Mouse (Mus musculus): ENCODE results near the gene Nme3. TPM values are rescaled to one million over a fixed set of nuclear protein-coding genes. Genes with fewer than 3 reads are reported as not detected.

Gene Nme3
- polyA plus RNA-seq, 1 experiment: 76.7 TPM

DNA sequence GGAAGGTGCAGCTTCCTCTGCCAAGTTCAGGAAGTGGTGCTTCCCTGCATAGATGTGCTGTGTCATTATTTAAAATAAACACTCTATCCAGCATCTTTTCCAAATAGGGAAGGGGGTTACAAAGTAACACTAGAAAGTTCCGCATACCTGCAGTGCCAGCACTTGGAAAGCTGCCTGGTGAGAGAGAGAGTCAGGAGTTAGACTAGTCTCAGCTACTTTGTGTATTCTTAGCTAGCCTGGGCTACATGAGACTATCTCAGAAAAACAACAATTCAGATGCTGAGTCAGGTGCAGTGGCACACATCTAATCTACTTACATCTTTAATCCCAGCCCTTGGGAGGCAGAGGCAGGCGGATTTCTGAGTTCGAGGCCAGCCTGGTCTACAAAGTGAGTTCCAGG lies 34.5 kb upstream of the Nme3 start:
- no peak for DNase-seq
- H3K4me1 ChIP-seq (replicated peaks; ENCODE audit: control insufficient read depth, insufficient read depth, low read length): no peaks in the 10 kb centered on the region
- 97% methylated on average over 3 of the region's 3 CpGs for WGBS
- no peak overlapping the region for H3K4me3 ChIP-seq (ENCODE audit: control insufficient read depth, insufficient read depth, low read length)
- H3K36me3 ChIP-seq (ENCODE audit: control insufficient read depth, insufficient read depth, low read length): peaks cover 6% of the 10 kb centered on the region
- TF ChIP-seq POLR2A (IDR thresholded peaks at IDR 0.05; ENCODE audit: control insufficient read depth, extremely low read depth, insufficient read depth, low read length, poor library complexity): no peak
- no peak for TF ChIP-seq CTCF (IDR thresholded peaks at IDR 0.05; ENCODE audit: borderline replicate concordance, control insufficient read depth, extremely low read depth, insufficient read depth, low read length, poor library complexity)
- H3K27ac ChIP-seq (ENCODE audit: control insufficient read depth, insufficient read depth, low read length): no peak overlapping the region
- H3K27me3 ChIP-seq (ENCODE audit: control insufficient read depth, insufficient read depth, low read length): no peaks in the 10 kb centered on the region

DNA sequence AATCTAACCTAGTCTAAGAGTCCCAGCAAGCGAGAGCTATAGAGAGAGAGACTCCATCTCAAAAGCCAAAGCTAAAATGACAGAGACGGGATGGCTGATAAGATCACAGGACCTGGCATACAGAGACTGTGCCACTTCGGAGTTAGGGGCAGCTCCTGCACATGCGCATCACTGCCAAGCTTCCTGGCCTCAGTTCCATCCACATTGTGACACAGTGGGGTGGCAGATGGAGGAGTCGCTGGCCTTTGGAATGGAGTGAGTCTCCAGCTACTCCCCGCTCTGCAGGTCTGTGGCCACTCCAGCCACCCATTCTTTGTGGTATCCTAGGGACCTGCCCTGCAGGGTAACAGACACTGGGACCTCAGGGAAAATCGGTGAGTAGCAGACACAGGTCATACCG lies 30.5 kb upstream of the Nme3 start, which contains the start of gene Igfals:
Gene Igfals, plus strand, starts transcription at position 222 of the 400 bp plus-strand sequence.
- 95% methylated on average over 8 of the region's 8 CpGs for WGBS
- no peaks in the 10 kb centered on the region for H3K27me3 ChIP-seq (ENCODE audit: control insufficient read depth, insufficient read depth, low read length)

DNA sequence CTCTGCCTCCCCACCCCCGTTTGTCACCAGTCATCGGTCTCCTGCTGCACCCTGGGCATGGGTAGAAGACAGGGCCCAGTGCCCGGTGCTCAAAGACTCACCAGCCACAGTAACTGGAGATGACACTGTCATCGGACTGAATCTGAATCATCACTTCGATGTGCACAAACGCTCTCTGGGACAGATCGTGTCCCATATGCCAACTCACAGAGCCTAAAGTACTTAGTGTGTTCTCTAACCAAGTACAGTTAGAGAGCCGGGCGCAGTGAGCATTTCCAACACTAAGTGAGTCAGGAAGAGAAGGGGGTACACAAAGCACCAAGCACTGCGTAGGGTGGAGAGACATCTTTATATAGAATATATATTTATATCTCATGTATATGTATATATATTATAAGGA lies 28.4 kb upstream of the Nme3 start:
- no peak for DNase-seq
- H3K36me3 ChIP-seq (ENCODE audit: control insufficient read depth, insufficient read depth, low read length): no peaks in the 10 kb centered on the region
- no peak overlapping the region for H3K4me3 ChIP-seq (ENCODE audit: control insufficient read depth, insufficient read depth, low read length)
- H3K4me1 ChIP-seq (replicated peaks; ENCODE audit: control insufficient read depth, insufficient read depth, low read length): no peaks in the 10 kb centered on the region
- no peaks in the 10 kb centered on the region for H3K27me3 ChIP-seq (ENCODE audit: control insufficient read depth, insufficient read depth, low read length)
- no peak overlapping the region for H3K27ac ChIP-seq (ENCODE audit: control insufficient read depth, insufficient read depth, low read length)
- TF ChIP-seq POLR2A (IDR thresholded peaks at IDR 0.05; ENCODE audit: control insufficient read depth, extremely low read depth, insufficient read depth, low read length, poor library complexity) (no peak), CTCF (IDR thresholded peaks at IDR 0.05; ENCODE audit: borderline replicate concordance, control insufficient read depth, extremely low read depth, insufficient read depth, low read length, poor library complexity) (no peak)
- 97% methylated on average over 10 of the region's 10 CpGs for WGBS

More for the DNA sequence above, 30.5 kb upstream of the Nme3 start, which contains the start of gene Igfals:
- no peak for DNase-seq
- H3K4me1 ChIP-seq (replicated peaks; ENCODE audit: control insufficient read depth, insufficient read depth, low read length): no peaks in the 10 kb centered on the region
- H3K36me3 ChIP-seq (ENCODE audit: control insufficient read depth, insufficient read depth, low read length): peaks cover 6% of the 10 kb centered on the region
- no peak within 1 kb of the TSS for H3K4me3 ChIP-seq (ENCODE audit: control insufficient read depth, insufficient read depth, low read length)
- no peak within 1 kb of the TSS for H3K27ac ChIP-seq (ENCODE audit: control insufficient read depth, insufficient read depth, low read length)
- TF ChIP-seq POLR2A (IDR thresholded peaks at IDR 0.05; ENCODE audit: control insufficient read depth, extremely low read depth, insufficient read depth, low read length, poor library complexity) (no peak), CTCF (IDR thresholded peaks at IDR 0.05; ENCODE audit: borderline replicate concordance, control insufficient read depth, extremely low read depth, insufficient read depth, low read length, poor library complexity) (no peak)

GRCm38 (mm10) chr17:24873695-24874404 lies 22.4 kb upstream of the Nme3 start:
- H3K27ac ChIP-seq (ENCODE audit: control insufficient read depth, insufficient read depth, low read length): no peak overlapping the region
- DNase-seq: no peak
- no peaks in the 10 kb centered on the region; the same call in 1 of the 2 replicates for H3K4me1 ChIP-seq (replicated peaks; ENCODE audit: control insufficient read depth, insufficient read depth, low read length)
- no peaks in the 10 kb centered on the region for H3K27me3 ChIP-seq (ENCODE audit: control insufficient read depth, insufficient read depth, low read length)
- WGBS: 67% methylated on average over 4 of the region's 4 CpGs
- TF ChIP-seq POLR2A (IDR thresholded peaks at IDR 0.05; ENCODE audit: control insufficient read depth, extremely low read depth, insufficient read depth, low read length, poor library complexity) (no peak), CTCF (IDR thresholded peaks at IDR 0.05; ENCODE audit: borderline replicate concordance, control insufficient read depth, extremely low read depth, insufficient read depth, low read length, poor library complexity) (no peak)
- no peaks in the 10 kb centered on the region for H3K36me3 ChIP-seq (ENCODE audit: control insufficient read depth, insufficient read depth, low read length)
- no peak overlapping the region for H3K4me3 ChIP-seq (ENCODE audit: control insufficient read depth, insufficient read depth, low read length)

- Histone ChIP-seq H3K27me3 (ENCODE audit: control insufficient read depth, insufficient read depth, low read length) (no peaks in the 10 kb centered on the region), H3K4me3 (ENCODE audit: control insufficient read depth, insufficient read depth, low read length) (no peak overlapping the region), H3K36me3 (ENCODE audit: control insufficient read depth, insufficient read depth, low read length) (no peaks in the 10 kb centered on the region), H3K27ac (ENCODE audit: control insufficient read depth, insufficient read depth, low read length) (no peak overlapping the region), H3K4me1 (replicated peaks; ENCODE audit: control insufficient read depth, insufficient read depth, low read length) (no peaks in the 10 kb centered on the region; the same call in 1 of the 2 replicates)
- no peak for DNase-seq
- WGBS: 48% methylated on average over 1 of the region's 1 CpGs
- TF ChIP-seq POLR2A (IDR thresholded peaks at IDR 0.05; ENCODE audit: control insufficient read depth, extremely low read depth, insufficient read depth, low read length, poor library complexity): no peak
- TF ChIP-seq CTCF (IDR thresholded peaks at IDR 0.05; ENCODE audit: borderline replicate concordance, control insufficient read depth, extremely low read depth, insufficient read depth, low read length, poor library complexity): no peak
These were observed 21.9 kb upstream of the Nme3 start for GRCm38 (mm10) chr17:24874405-24874745.

GRCm38 (mm10) chr17:24874989-24875388 lies 21.3 kb upstream of the Nme3 start:
- Histone ChIP-seq H3K4me3 (ENCODE audit: control insufficient read depth, insufficient read depth, low read length) (no peak overlapping the region), H3K27me3 (ENCODE audit: control insufficient read depth, insufficient read depth, low read length) (no peaks in the 10 kb centered on the region), H3K36me3 (ENCODE audit: control insufficient read depth, insufficient read depth, low read length) (no peaks in the 10 kb centered on the region), H3K4me1 (replicated peaks; ENCODE audit: control insufficient read depth, insufficient read depth, low read length) (no peaks in the 10 kb centered on the region; the same call in 1 of the 2 replicates), H3K27ac (ENCODE audit: control insufficient read depth, insufficient read depth, low read length) (no peak overlapping the region)
- TF ChIP-seq CTCF (IDR thresholded peaks at IDR 0.05; ENCODE audit: borderline replicate concordance, control insufficient read depth, extremely low read depth, insufficient read depth, low read length, poor library complexity): no peak
- no peak for TF ChIP-seq POLR2A (IDR thresholded peaks at IDR 0.05; ENCODE audit: control insufficient read depth, extremely low read depth, insufficient read depth, low read length, poor library complexity)
- DNase-seq: no peak
- WGBS: 92% methylated on average over 8 of the region's 8 CpGs
